Mouse (Mus musculus) G1E (cell line): ENCODE measurements around the gene Dcdc2b. TPM values are rescaled to one million over a fixed set of nuclear protein-coding genes. Genes with fewer than 3 reads are reported as not detected.

Source experiments
- ATAC-seq: 2 replicates; pipeline ENCODE4 v1.8.0; 2016; ENCODE audit warnings: mild to moderate bottlenecking; ENCODE audit not compliant: insufficient number of reproducible peaks, poor library complexity, low FRiP score, severe bottlenecking; ENCODE audit errors: extremely low read depth
- DNase-seq: peaks from one replicate; pipeline ENCODE4 v3.0.0; 2012; ENCODE audit warnings: low spot score
- H3K27me3 ChIP-seq: 2 replicates; pipeline ENCODE4 v1.6.1; 2012; ENCODE audit warnings: mild to moderate bottlenecking, low read length, inconsistent platforms; ENCODE audit not compliant: insufficient read depth
- H3K36me3 ChIP-seq: replicated peaks from 2 replicates; pipeline ENCODE3; 2012; ENCODE audit warnings: mild to moderate bottlenecking, inconsistent platforms
- H3K4me1 ChIP-seq: 2 replicates; pipeline ENCODE4 v1.6.1; 2012; ENCODE audit warnings: low read depth, low read length, inconsistent platforms, mixed read lengths; ENCODE audit not compliant: insufficient read depth
- H3K4me3 ChIP-seq: 2 replicates; pipeline ENCODE4 v1.5.1; 2012; ENCODE audit warnings: low read depth, mild to moderate bottlenecking, inconsistent platforms, low read length, moderate library complexity, mixed read lengths
- H3K9me3 ChIP-seq: replicated peaks from 2 replicates; pipeline ENCODE4 v1.6.1; 2012; ENCODE audit warnings: inconsistent platforms
- CTCF ChIP-seq: IDR thresholded peaks from 2 replicates; pipeline ENCODE4 v1.5.1; 2012; ENCODE audit warnings: low read depth, low read length, inconsistent platforms, mixed read lengths
- GATA1 ChIP-seq: IDR thresholded peaks from 2 replicates; pipeline ENCODE4 v1.6.1; 2012; ENCODE audit warnings: borderline replicate concordance, low read length, inconsistent platforms, mixed read lengths
- GATA2 ChIP-seq: IDR thresholded peaks from 2 replicates; pipeline ENCODE4 v1.6.1; 2012; ENCODE audit warnings: low read depth, low read length, inconsistent platforms, borderline replicate concordance
- POLR2AphosphoS5 ChIP-seq: IDR thresholded peaks from 2 replicates; pipeline ENCODE4 v1.6.1; 2012; ENCODE audit warnings: low read depth, low read length, inconsistent platforms; ENCODE audit not compliant: insufficient replicate concordance
- TAL1 ChIP-seq: conservative IDR thresholded peaks from 2 replicates; pipeline ENCODE4 v1.6.1; 2012; ENCODE audit warnings: low read depth, low read length, inconsistent platforms, mixed read lengths
- polyA plus RNA-seq: library from polyadenylated mRNA; stranded (reverse); fragments of >175 nt; gene quantifications from 2 replicates; pipeline ENCODE4 v1.2.3, GENCODE M21; 2012
- total RNA-seq, 2 experiments: library from RNA; stranded (forward) in 1 of 2; stranded (reverse) in 1 of 2; fragments of 200-1000 nt in 1 of 2; fragments of >200 nt in 1 of 2; fragmentation: Nextera tagmentation in 1 of 2; gene quantifications; 2 replicates each; pipeline ENCODE4 v1.2.3; 2014 to 2017

Dcdc2b gene
- total and polyA plus RNA-seq, 3 experiments = 0.25 to 0.33 TPM; not detected in 1

DNA sequence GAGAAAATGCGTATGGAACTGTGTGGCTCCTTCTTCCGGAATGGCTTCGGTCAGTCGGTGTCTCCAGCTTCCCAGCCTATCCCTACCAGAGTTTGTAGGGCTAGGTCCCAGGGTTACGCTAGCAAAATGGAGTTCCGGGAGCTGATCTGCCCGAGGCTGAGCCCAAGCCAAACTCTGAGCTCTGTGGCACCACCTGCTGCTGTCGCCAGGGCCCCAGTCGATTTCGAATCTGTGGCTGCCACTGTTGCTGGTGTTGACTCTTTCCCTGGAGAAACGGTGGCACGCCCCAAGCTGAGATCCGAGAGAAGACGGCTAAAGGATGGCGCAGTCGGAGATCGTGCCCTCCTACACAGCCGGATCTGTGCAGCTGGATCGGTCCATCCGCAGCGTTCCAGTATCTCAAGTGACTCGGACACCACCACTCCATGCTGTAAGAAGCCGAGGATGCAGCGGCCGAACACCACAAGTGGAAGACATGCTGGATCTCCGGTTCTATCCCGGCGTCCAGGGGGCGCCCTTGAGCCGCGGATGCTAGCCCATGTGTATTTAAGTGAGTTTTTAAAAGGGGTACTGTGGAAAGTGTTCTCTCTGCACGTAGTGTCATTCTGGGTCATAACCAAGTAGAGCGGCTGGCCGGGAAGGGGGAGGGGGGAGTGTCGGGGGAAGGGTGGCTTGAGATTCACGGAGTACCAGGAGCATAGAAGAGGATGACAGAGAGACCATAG lies 29.0 kb downstream of the Dcdc2b start:
- Histone ChIP-seq H3K27me3 (peaks cover 8% of the 10 kb centered on the region; the same call in 1 of the 2 replicates), H3K36me3 (peaks cover 7% of the 10 kb centered on the region), H3K4me1 (peaks cover 11% of the 10 kb centered on the region), H3K9me3 (no peaks in the 10 kb centered on the region), H3K4me3 (no peak overlapping the region)
- DNase-seq = no peak
- peak; percentile 40; the same call in 1 of the 2 replicates for TF ChIP-seq CTCF
- no peak for TF ChIP-seq GATA1
- ATAC-seq = no peak

DNA sequence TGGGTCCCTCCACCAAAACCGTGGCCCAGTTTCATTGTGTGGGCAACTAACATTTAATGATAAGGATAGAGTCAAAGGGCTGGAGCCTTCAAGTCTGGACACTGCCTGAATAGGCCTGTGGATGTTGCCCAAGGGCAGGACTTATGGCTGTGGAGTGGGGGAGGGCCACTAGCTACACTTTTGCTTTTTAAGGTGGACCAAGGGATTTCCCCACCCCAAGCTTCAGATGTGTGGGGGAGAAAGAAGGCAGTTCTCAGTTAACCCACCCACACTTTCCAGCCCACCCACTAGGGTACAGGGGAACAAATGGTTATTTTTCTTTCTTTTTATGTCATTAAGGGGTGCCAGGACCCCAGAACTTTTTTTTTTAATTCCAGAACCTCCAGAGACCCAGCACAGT lies 29.7 kb downstream of the Dcdc2b start:
- Histone ChIP-seq H3K36me3 (peaks cover 5% of the 10 kb centered on the region), H3K27me3 (peaks cover 8% of the 10 kb centered on the region; the same call in 1 of the 2 replicates), H3K4me3 (no peak overlapping the region), H3K4me1 (peaks cover 12% of the 10 kb centered on the region), H3K9me3 (no peaks in the 10 kb centered on the region)
- TF ChIP-seq POLR2AphosphoS5 (no peak), TAL1 (no peak), GATA1 (no peak), GATA2 (no peak), CTCF (no peak)
- DNase-seq (no peak), ATAC-seq (no peak)

DNA sequence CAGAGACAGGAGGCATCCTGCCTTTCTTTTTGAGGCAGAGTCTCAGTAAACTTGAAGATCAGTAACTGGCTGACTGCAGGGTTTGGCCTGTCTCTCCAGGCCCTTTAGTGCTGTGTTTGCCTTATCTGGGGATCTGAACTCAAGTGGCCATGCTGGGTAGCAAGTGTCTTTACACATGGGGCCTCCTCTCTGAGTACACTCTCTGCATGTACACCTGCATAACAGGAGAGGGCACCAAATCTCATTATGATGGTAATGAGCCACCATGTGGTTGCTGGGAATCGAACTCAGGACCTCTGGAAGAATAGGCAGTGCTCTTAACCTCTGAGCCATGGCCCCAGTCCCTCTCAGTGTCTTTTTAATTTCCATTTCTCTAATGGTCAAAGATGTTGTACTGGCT lies 31.8 kb downstream of the Dcdc2b start:
- Histone ChIP-seq H3K9me3 (no peaks in the 10 kb centered on the region), H3K4me3 (no peak overlapping the region), H3K27me3 (peaks cover 21% of the 10 kb centered on the region), H3K4me1 (peaks cover 9% of the 10 kb centered on the region), H3K36me3 (no peaks in the 10 kb centered on the region)
- no peak for DNase-seq
- TF ChIP-seq TAL1 (no peak), GATA1 (no peak)
- ATAC-seq = no peak

DNA sequence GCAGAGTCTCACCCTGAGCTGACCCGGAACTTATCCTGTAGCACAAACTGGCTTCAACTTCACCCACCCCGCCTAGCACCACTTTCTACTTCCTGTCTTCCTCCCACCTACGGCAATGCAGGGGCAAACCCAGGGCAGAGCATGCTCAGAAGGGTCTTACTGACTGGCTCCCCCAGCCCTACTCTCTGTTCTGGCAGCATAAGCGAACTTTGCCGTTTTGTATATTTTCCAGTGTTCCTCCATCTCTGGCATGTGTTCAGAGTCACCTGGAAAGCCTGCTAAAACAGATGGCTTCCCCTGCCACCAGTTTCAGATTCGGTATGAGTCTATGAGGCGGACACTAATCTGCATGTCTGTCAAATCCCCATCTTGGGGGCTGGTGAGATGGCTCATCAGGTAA lies 33.7 kb downstream of the Dcdc2b start:
- Histone ChIP-seq H3K4me3 (no peak overlapping the region), H3K4me1 (peaks cover 14% of the 10 kb centered on the region), H3K36me3 (no peaks in the 10 kb centered on the region), H3K27me3 (peaks cover 31% of the 10 kb centered on the region), H3K9me3 (no peaks in the 10 kb centered on the region)
- no peak for TF ChIP-seq TAL1
- no peak for TF ChIP-seq GATA2
- no peak for TF ChIP-seq POLR2AphosphoS5
- TF ChIP-seq GATA1 = no peak
- no peak for TF ChIP-seq CTCF
- no peak for DNase-seq
- no peak for ATAC-seq

DNA sequence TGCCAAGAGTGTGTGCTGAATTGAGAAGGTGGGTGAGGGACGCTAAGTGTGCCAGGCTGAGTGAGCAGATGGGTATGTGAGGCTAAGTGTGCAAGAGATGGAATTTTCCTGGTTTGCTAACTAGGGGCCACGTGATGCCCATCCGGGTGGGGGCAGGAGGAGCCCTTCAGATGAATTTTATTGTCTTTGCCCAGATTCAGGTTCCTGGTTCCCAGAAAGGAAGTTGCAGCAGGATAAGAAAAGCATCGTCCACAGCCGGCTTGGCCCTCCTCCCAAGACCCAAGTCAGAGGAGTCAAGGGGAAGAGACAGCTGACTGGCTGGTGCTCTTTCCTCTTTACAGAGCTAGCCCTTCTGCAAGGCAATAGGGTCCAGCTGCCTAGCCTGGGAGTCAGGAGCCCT lies 35.6 kb downstream of the Dcdc2b start, which contains the start of gene Fam167b:
Fam167b (minus strand) TSS at position 84 of the 400 bp plus-strand sequence.
- Histone ChIP-seq H3K4me1 (peaks cover 19% of the 10 kb centered on the region), H3K36me3 (no peaks in the 10 kb centered on the region), H3K9me3 (no peaks in the 10 kb centered on the region), H3K4me3 (no peak within 1 kb of the TSS), H3K27me3 (peaks cover 38% of the 10 kb centered on the region)
- no peak for TF ChIP-seq POLR2AphosphoS5
- no peak for TF ChIP-seq GATA1
- no peak for TF ChIP-seq GATA2
- TF ChIP-seq TAL1 = no peak
- no peak for TF ChIP-seq CTCF
- no peak for ATAC-seq
- DNase-seq = no peak

DNA sequence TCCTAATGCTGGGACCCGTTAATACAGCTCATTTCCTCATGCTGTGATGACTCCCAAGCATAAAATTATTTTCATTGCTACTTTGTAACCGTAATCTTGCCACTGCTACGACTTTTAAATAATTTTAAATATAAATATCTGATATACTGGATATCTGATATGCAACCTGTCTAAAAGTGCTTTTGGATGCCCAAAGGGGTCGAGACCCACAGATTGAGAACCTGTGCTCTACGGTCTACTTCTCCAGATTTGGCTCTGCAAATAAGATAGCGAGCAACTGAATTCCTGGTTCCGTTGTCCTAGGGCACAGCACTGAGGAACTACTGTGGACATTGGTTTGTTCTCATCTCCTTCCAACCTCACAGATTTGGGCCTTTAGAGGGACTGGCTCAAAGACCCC lies 36.4 kb downstream of the Dcdc2b start:
- Histone ChIP-seq H3K27me3 (peaks cover 46% of the 10 kb centered on the region), H3K36me3 (no peaks in the 10 kb centered on the region), H3K9me3 (no peaks in the 10 kb centered on the region), H3K4me1 (peaks cover 23% of the 10 kb centered on the region), H3K4me3 (no peak overlapping the region)
- DNase-seq (no peak), ATAC-seq (no peak)
- TF ChIP-seq TAL1 = no peak
- TF ChIP-seq CTCF = no peak
- no peak for TF ChIP-seq GATA2
